In genomic region chr16:5406711-5407110, GRCm38 (mm10) we compare ENCODE assay signal across 9 mouse cellular contexts.
DNase-seq lines count a peak whose midpoint lies in the region; ATAC-seq and TF ChIP-seq lines count a peak whose summit lies in the region.
"Had no signal": no experiment of that assay in that cellular context is flagged by ENCODE, and none has a peak within 500 bp of the region (broad histone marks: within the 10 kb centered on the region; RNA-seq: fewer than 3 reads in every experiment).

No protein-coding gene starts in this region.

- no peak for TF ChIP-seq EP300 in CH12.LX (IDR thresholded peaks at IDR 0.05; ENCODE audit: low read length)

- H3K79me2 ChIP-seq in CH12.LX (replicated peaks; ENCODE audit: control insufficient read depth, extremely low read depth, insufficient read depth, poor library complexity, severe bottlenecking), result no peaks in the 10 kb centered on the region

- no peak overlapping the region for H3K9ac ChIP-seq in forebrain, embryonic 12.5 days
- no peak overlapping the region for H3K9ac ChIP-seq in CH12.LX (ENCODE audit: insufficient read depth, low read depth)
- H3K9ac ChIP-seq: limb, embryonic 13.5 days had no signal

- peaks cover 3% of the 10 kb centered on the region; the same call in 1 of the 2 replicates for H3K4me1 ChIP-seq in forebrain, embryonic 10.5 days
- H3K4me1 ChIP-seq in forebrain, embryonic 12.5 days, result no peaks in the 10 kb centered on the region
- H3K4me1 ChIP-seq in CH12.LX (ENCODE audit: control insufficient read depth in 1 of 2, insufficient read depth in 2 of 2), result peaks cover 3 to 4% of the 10 kb centered on the region in 2 experiments; a peak in 1 of 4 replicates

- peaks cover 8% of the 10 kb centered on the region; the same call in 1 of the 2 replicates for H3K27me3 ChIP-seq in forebrain, embryonic 10.5 days (ENCODE audit: poor library complexity, severe bottlenecking)
- peaks cover 19% of the 10 kb centered on the region for H3K27me3 ChIP-seq in forebrain, embryonic 12.5 days
- peaks cover 87% of the 10 kb centered on the region for H3K27me3 ChIP-seq in CH12.LX (replicated peaks)
- H3K27me3 ChIP-seq: limb, embryonic 13.5 days had no signal

- intact Hi-C loops in gastrocnemius, postnatal 14 days (cut with DNase I; ENCODE audit: low total_unique reads), result loop anchor here (5.0 kb wide), 1 partner anchor 99 kb away; no protein-coding TSS in a partner anchor

- H3K9me3 ChIP-seq in forebrain, embryonic 10.5 days, result no peaks in the 10 kb centered on the region
- H3K9me3 ChIP-seq in forebrain, embryonic 12.5 days, result no peaks in the 10 kb centered on the region
- H3K9me3 ChIP-seq in CH12.LX (replicated peaks; ENCODE audit: low read length), result no peaks in the 10 kb centered on the region
- H3K9me3 ChIP-seq: limb, embryonic 13.5 days had no signal

- in situ Hi-C loops in CH12.LX (cut with MboI; ENCODE audit: low pct_ligation_motif_present, low pct_unique_long_range_greater_than_20kb, low sequenced_read_pairs), result no loop called here

- WGBS in forebrain, embryonic 10.5 days, result 7% methylated on average over 11 of the region's 11 CpGs
- WGBS in forebrain, embryonic 12.5 days, result 5% methylated on average over 11 of the region's 11 CpGs

- DNase-seq in forebrain, embryonic 10.5 days (ENCODE audit: extremely low spot score, low spot score), result peak; percentile 64
- DNase-seq in CH12.LX (ENCODE audit: extremely low read depth), result peak; percentile 68
- peak; percentile 15 for DNase-seq in c-Kit-positive CD71-positive TER-119-positive erythroid progenitor cells, embryonic 14.5 days (ENCODE audit: low spot score)
- peak; percentile 72 for DNase-seq in gastrocnemius, postnatal 14 days
- peak; percentile 28 to 71 for DNase-seq in layer of hippocampus, adult 8-10 months (ENCODE audit: low spot score in 2 of 2)
- peak; percentile 37 for DNase-seq in lung, postnatal 25 days (ENCODE audit: low spot score)
- DNase-seq in spleen, postnatal 10 days (ENCODE audit: low spot score in 2 of 2), result peak; percentile 28 to 70

- H3K36me3 ChIP-seq in forebrain, embryonic 10.5 days (replicated peaks), result no peaks in the 10 kb centered on the region
- no peaks in the 10 kb centered on the region for H3K36me3 ChIP-seq in forebrain, embryonic 12.5 days (replicated peaks)
- no peaks in the 10 kb centered on the region for H3K36me3 ChIP-seq in CH12.LX (replicated peaks in 1 of 2; ENCODE audit: control insufficient read depth in 1 of 2, insufficient read depth in 1 of 2, low read length in 1 of 2)
- H3K36me3 ChIP-seq: limb, embryonic 13.5 days had no signal

- dilution Hi-C loops in CH12.LX (cut with MboI; ENCODE audit: extremely low pct_ligation_motif_present, extremely low pct_unique_long_range_greater_than_20kb, low sequenced_read_pairs), result no loop called here

- TF ChIP-seq RAD21 in CH12.LX (IDR thresholded peaks at IDR 0.05; ENCODE audit: low read depth, low read length), result peak; percentile 72

- H3K4me2 ChIP-seq in forebrain, embryonic 12.5 days, result no peak overlapping the region
- no peak overlapping the region for H3K4me2 ChIP-seq in CH12.LX (ENCODE audit: insufficient read depth, low read depth, poor library complexity, severe bottlenecking)
- H3K4me2 ChIP-seq: limb, embryonic 13.5 days had no signal

- H3K4me3 ChIP-seq in forebrain, embryonic 10.5 days, result no peak overlapping the region
- no peak overlapping the region for H3K4me3 ChIP-seq in forebrain, embryonic 12.5 days (replicated peaks)
- H3K4me3 ChIP-seq in CH12.LX (replicated peaks in 1 of 3; ENCODE audit: low read depth in 2 of 3, low read length in 2 of 3, poor library complexity in 1 of 3), result no peak overlapping the region
- H3K4me3 ChIP-seq: limb, embryonic 13.5 days had no signal

- ATAC-seq in forebrain, embryonic 12.5 days (ENCODE audit: low FRiP score), result no peak

- no peak for TF ChIP-seq POLR2A in CH12.LX (IDR thresholded peaks at IDR 0.05; ENCODE audit: low read depth, low read length)

- TF ChIP-seq CTCF in CH12.LX (conservative IDR thresholded peaks at IDR 0.05 in 1 of 2, IDR thresholded peaks at IDR 0.05 in 1 of 2; ENCODE audit: low read depth in 2 of 2, low read length in 2 of 2), result peak; percentile 82 to 90

- H3K27ac ChIP-seq in forebrain, embryonic 10.5 days, result no peak overlapping the region
- no peak overlapping the region for H3K27ac ChIP-seq in forebrain, embryonic 12.5 days
- no peak overlapping the region for H3K27ac ChIP-seq in CH12.LX (ENCODE audit: insufficient read depth, low read depth)
- H3K27ac ChIP-seq: limb, embryonic 13.5 days had no signal

TF ChIP-seq in CH12.LX, 34 proteins besides CTCF, POLR2A, EP300 and RAD21:
- TF ChIP-seq SMC3 (IDR thresholded peaks at IDR 0.05; ENCODE audit: low read depth, low read length) (peak; percentile 83), MYC (IDR thresholded peaks at IDR 0.05; ENCODE audit: low read depth, low read length) (0 out of 2 replicates have a peak, but pooled peaks have one; percentile 50), TCF12 (IDR thresholded peaks at IDR 0.05; ENCODE audit: low read depth, low read length) (0 out of 2 replicates have a peak, but pooled peaks have one; percentile 13), ZC3H11A (IDR thresholded peaks at IDR 0.05; ENCODE audit: low read depth, low read length) (peak; percentile 17; the same call in 1 of the 2 replicates), NELFE (IDR thresholded peaks at IDR 0.05; ENCODE audit: low read depth, low read length) (peak; percentile 21; the same call in 1 of the 2 replicates), ETS1 (conservative IDR thresholded peaks at IDR 0.05; ENCODE audit: low read depth, low read length) (no peak), POLR2AphosphoS2 (IDR thresholded peaks at IDR 0.05; ENCODE audit: low read depth, low read length) (no peak), USF1 (IDR thresholded peaks at IDR 0.05; ENCODE audit: low read depth, low read length) (no peak), JUN (IDR thresholded peaks at IDR 0.05; ENCODE audit: insufficient read depth, low read depth, low read length) (no peak), IRF4 (IDR thresholded peaks at IDR 0.05; ENCODE audit: low read depth, low read length) (0 out of 2 replicates have a peak, but pooled peaks have one; percentile 16), CHD1 (IDR thresholded peaks at IDR 0.05; ENCODE audit: low read depth, low read length) (no peak), USF2 (conservative IDR thresholded peaks at IDR 0.05; ENCODE audit: low read depth, low read length) (no peak), ZKSCAN1 (IDR thresholded peaks at IDR 0.05; ENCODE audit: borderline replicate concordance, low read depth, low read length) (no peak), JUND (conservative IDR thresholded peaks at IDR 0.05; ENCODE audit: low read depth, low read length) (no peak), E2F4 (IDR thresholded peaks at IDR 0.05; ENCODE audit: insufficient replicate concordance, low read depth, low read length) (no peak), MAX (IDR thresholded peaks at IDR 0.05; ENCODE audit: low read length) (peak; percentile 31; the same call in 1 of the 2 replicates), GABPA (IDR thresholded peaks at IDR 0.05; ENCODE audit: insufficient replicate concordance, low read depth, low read length) (no peak), MAZ (IDR thresholded peaks at IDR 0.05; ENCODE audit: low read depth, low read length) (no peak)
TF ChIP-seq in CH12.LX: peak in this region for 7.

Comparison
In these comparisons a context has a peak if more than half of its experiments do, and no peak if none do; other contexts are left out.
1. DNase-seq: peak in every context shown above with its lines; median percentile 72 in gastrocnemius, postnatal 14 days; 68 in CH12.LX; 64 in forebrain, embryonic 10.5 days; 50 in layer of hippocampus, adult 8-10 months; 49 in spleen, postnatal 10 days; 37 in lung, postnatal 25 days; 15 in c-Kit-positive CD71-positive TER-119-positive erythroid progenitor cells, embryonic 14.5 days.